Mouse (Mus musculus): ENCODE measurements at regions not wholly inside any gene's neighbourhood (a gene's known extent, or its start where the extent isn't known, plus 50 kb on each side); places are given as distances from the start of the nearest gene placed in this dataset.

DNA sequence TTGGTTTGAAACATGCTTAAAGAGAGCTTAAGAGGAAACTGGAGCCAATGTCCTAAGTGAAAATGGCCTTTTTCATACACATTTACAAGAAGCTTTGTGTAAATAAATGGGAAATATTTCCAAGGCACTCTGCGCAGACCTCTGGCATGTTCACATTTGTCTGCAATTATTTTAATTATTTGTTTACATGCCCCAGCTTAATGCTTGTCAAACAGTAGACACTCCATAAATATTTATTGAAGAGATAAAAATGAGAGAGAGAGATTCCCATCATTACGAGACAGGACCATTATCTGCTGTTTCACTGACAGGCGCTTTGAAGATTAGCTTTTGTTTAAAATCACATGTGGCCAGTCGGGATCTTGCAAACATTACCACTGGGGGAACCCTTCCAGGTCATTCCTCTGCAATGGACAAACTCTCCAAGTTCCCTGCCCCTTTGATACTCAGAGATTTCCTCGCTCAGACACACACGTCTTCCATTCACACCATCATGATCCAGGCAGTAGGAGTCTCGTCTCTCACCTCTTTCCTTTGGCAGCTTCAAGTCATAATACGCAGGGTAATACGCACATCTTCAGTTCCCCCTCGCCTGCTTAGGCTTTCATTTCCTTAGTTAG, 154.3 kb downstream of the Hs3st3b1 start:
- no peak for DNase-seq

- no peak for DNase-seq
These were observed 152.4 kb downstream of the Hs3st3b1 start for GRCm38 (mm10) chr11:63769738-63770137.

DNA sequence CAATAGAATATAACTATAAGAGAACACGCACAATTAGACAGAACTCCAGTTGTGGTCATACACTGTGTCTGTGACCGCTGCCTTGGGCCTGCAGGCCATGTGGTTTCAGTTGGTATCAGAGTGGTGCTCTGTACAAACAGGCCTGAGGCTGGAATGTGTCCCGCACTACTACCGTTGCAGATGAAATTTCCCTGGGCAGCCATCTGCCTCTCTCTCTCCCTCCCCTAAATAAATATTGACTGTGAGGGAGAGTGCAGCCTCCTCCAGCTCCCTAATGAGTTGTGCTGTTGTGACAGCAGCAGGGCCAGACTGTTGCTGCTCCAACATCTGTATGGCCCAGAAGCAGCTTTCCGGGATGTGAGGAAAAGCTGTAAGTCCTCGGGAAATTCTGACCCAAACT, 146.7 kb downstream of the Hs3st3b1 start:
- DNase-seq: no peak

DNA sequence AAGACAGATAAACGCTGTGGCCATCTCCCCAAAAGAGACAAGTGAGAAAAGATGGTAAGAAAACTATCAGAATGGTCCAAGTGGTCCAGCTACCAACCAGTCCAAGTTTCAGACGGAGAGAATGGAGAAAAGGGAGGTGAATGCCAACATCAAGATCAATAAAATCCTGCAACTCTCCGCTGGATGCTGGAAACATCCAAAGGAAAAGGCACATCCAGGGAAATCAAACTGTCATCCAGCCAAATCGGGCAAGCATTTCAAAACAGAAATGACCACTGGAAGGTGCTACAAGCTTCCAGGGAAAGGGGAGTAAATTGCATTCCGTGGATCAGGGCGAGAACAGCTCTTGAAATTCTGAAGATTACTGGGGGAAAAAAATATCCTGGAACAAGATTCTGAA, 142.7 kb downstream of the Hs3st3b1 start:
- DNase-seq: no peak

- no peak for DNase-seq
These were observed 139.8 kb downstream of the Hs3st3b1 start for GRCm38 (mm10) chr11:63781967-63782915.

DNA sequence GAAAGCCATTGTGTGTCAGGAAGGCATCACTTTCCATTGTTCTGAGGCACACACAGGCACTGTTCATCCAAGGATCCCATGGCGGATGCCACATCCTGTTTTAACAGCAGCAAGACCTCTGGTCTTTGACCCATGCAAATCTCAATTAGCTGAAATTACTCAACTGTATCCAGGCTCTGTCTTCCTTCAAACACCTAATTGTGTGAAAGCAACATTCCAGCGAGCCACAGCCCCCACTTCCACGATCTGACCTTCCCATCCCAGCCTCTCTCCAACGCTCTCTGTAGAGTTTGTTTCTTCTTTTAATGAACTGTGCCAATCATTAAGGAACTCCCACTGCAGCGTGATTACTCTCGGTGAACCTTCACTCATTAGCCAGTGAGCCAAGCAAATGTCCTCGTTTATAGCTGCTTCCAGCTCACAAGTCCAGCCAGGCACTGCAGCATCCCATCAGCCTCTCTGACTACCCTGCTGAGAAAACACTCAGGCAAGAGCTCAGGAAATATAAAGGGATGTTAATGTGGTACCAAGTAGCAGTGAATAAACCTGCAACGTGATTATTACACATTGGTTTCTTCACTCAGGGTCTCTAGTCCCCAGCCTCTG, 136.7 kb downstream of the Hs3st3b1 start:
- DNase-seq: peak in 1 of 2 experiments; percentile 2

DNA sequence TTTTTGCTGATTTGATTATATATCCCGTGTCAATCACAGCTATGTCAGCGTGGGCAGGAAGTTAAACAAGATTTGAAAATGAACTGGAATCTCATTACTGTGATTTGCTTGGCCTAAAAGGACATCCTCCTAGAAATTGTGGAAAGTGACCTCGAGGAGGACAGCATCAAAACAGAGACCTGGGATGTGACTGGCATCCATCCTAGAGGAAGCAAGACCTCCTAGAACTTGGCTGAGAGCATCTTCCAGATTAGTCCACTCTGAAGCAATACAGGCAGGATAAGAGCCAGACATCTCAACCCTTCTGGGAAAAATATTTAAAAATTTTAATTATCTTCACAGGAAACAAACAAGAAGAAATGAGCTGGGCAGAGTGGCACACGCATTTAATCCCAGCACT, 136.1 kb downstream of the Hs3st3b1 start:
- DNase-seq: no peak

GRCm38 (mm10) chr11:63789473-63790120, 132.5 kb downstream of the Hs3st3b1 start:
- no peak for DNase-seq

GRCm38 (mm10) chr11:63791004-63791862, 130.9 kb downstream of the Hs3st3b1 start:
- no peak for DNase-seq

- DNase-seq: no peak
These were observed 128.2 kb downstream of the Hs3st3b1 start for GRCm38 (mm10) chr11:63793732-63794503.

GRCm38 (mm10) chr11:63812146-63812545, 109.9 kb downstream of the Hs3st3b1 start:
- peak; percentile 7 to 40 for DNase-seq

- no peak for DNase-seq
These were observed 99.2 kb downstream of the Hs3st3b1 start for GRCm38 (mm10) chr11:63822847-63823246.

DNA sequence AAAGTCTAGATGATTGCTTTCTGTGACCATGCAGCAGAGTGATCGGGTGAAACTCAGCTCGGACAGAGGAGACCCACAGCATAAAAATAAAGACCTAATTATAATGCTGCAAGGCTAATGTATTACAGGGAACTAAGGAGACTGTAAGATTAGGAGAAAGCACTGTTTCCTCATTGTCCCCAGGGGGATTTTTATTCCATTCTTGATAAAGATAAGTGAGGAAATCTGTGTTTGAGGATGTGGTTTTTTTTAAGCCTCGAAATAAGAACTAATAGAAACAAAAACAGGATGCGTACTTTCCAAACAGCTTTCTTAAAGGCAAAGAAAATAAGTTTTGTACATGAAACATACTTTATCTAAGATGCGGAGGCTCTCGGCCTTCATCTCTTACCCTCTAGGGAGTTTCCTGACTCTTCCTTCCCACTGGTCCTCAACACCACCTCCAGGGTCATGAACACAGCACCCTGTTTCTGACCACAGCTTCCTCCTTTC, 94.8 kb downstream of the Hs3st3b1 start:
- no peak for DNase-seq

GRCm38 (mm10) chr11:63833480-63833879, 88.6 kb downstream of the Hs3st3b1 start:
- no peak for DNase-seq

GRCm38 (mm10) chr11:63834140-63834539, 88.0 kb downstream of the Hs3st3b1 start:
- no peak for DNase-seq

- no peak for DNase-seq
These were observed 87.5 kb downstream of the Hs3st3b1 start for GRCm38 (mm10) chr11:63834631-63835030.
